Mouse (Mus musculus): Measurements from ENCODE around the gene Map3k6. TPM values are rescaled to one million over a fixed set of nuclear protein-coding genes. Genes with fewer than 3 reads are reported as not detected.

The Map3k6 gene
- total and polyA plus RNA-seq, 3 experiments = 15.7 to 27.3 (median 16.3) TPM

GRCm38 (mm10) chr4:133298516-133299365, 58.1 kb downstream of the Map3k6 start:
- Histone ChIP-seq H3K4me3 (no peak overlapping the region), H3K27ac (0 out of 2 replicates have a peak overlapping the region, but pooled peaks have one; percentile 16), H3K36me3 (ENCODE audit: control insufficient read depth, insufficient read depth, low read length) (no peaks in the 10 kb centered on the region), H3K4me1 (ENCODE audit: control insufficient read depth, insufficient read depth, low read length) (no peaks in the 10 kb centered on the region), H3K27me3 (ENCODE audit: control insufficient read depth, insufficient read depth, low read length) (no peaks in the 10 kb centered on the region), H3K79me2 (replicated peaks; ENCODE audit: control insufficient read depth, insufficient read depth, low read length) (no peaks in the 10 kb centered on the region), H3K9ac (ENCODE audit: low read depth, low read length) (no peak overlapping the region)
- 59% methylated on average over 12 of the region's 12 CpGs for WGBS
- intact Hi-C loops (cut with DNase I) = no loop called here
- no peak for DNase-seq
- 0 out of 2 replicates have a peak, but pooled peaks have one; percentile 13 for TF ChIP-seq EP300 (IDR thresholded peaks at IDR 0.05; ENCODE audit: insufficient read depth, low read depth, low read length)
- no peak for TF ChIP-seq POLR2A (IDR thresholded peaks at IDR 0.05; ENCODE audit: insufficient read depth, low read depth, low read length)
- no peak for TF ChIP-seq CTCF (IDR thresholded peaks at IDR 0.05)

GRCm38 (mm10) chr4:133299701-133300100, 59.1 kb downstream of the Map3k6 start:
- intact Hi-C loops (cut with DNase I) = no loop called here
- Histone ChIP-seq H3K36me3 (ENCODE audit: control insufficient read depth, insufficient read depth, low read length) (no peaks in the 10 kb centered on the region), H3K27me3 (ENCODE audit: control insufficient read depth, insufficient read depth, low read length) (no peaks in the 10 kb centered on the region), H3K9ac (ENCODE audit: low read depth, low read length) (no peak overlapping the region), H3K4me3 (no peak overlapping the region), H3K27ac (no peak overlapping the region), H3K79me2 (replicated peaks; ENCODE audit: control insufficient read depth, insufficient read depth, low read length) (no peaks in the 10 kb centered on the region), H3K4me1 (ENCODE audit: control insufficient read depth, insufficient read depth, low read length) (no peaks in the 10 kb centered on the region)
- no peak for TF ChIP-seq POLR2A (IDR thresholded peaks at IDR 0.05; ENCODE audit: insufficient read depth, low read depth, low read length)
- TF ChIP-seq CTCF (IDR thresholded peaks at IDR 0.05) = no peak
- no peak for TF ChIP-seq EP300 (IDR thresholded peaks at IDR 0.05; ENCODE audit: insufficient read depth, low read depth, low read length)
- WGBS = 65% methylated on average over 5 of the region's 5 CpGs
- DNase-seq = no peak

DNA sequence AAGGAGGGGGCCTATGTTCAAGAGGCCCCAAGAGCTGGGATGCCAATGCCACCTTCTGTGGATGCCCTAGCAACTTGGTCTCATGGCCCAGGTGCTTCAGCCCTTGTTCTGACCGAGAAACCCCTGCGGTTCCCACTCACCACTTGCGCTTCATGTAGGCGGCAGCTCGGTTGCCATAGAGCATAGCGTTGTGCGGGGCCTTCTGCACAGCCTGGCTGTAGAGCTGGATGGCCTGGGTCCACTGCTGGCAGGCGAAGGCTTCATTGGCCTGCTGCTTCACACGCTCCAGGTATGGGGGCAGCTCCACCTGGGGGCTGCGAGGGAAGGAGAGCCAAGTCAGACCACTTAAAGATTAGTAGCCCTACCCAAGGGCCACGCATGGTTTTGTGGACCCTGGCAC, 59.8 kb downstream of the Map3k6 start:
- no peak for DNase-seq

GRCm38 (mm10) chr4:133301802-133302201, 61.2 kb downstream of the Map3k6 start:
- H3K4me1 ChIP-seq (ENCODE audit: control insufficient read depth, insufficient read depth, low read length) = no peaks in the 10 kb centered on the region
- no peak overlapping the region for H3K9ac ChIP-seq (ENCODE audit: low read depth, low read length)
- H3K79me2 ChIP-seq (replicated peaks; ENCODE audit: control insufficient read depth, insufficient read depth, low read length) = no peaks in the 10 kb centered on the region
- peak; percentile 64 to 83 for DNase-seq
- 29% methylated on average over 4 of the region's 4 CpGs for WGBS
- H3K36me3 ChIP-seq (ENCODE audit: control insufficient read depth, insufficient read depth, low read length) = no peaks in the 10 kb centered on the region
- intact Hi-C loops (cut with DNase I) = loop anchor here (1.0 to 2.0 kb wide), 2 partner anchors 69 to 353 kb away; no protein-coding TSS in a partner anchor
- H3K27ac ChIP-seq = no peak overlapping the region
- no peak overlapping the region for H3K4me3 ChIP-seq
- TF ChIP-seq EP300 (IDR thresholded peaks at IDR 0.05; ENCODE audit: insufficient read depth, low read depth, low read length) (no peak), CTCF (IDR thresholded peaks at IDR 0.05) (peak; percentile 99), POLR2A (IDR thresholded peaks at IDR 0.05; ENCODE audit: insufficient read depth, low read depth, low read length) (no peak)
- H3K27me3 ChIP-seq (ENCODE audit: control insufficient read depth, insufficient read depth, low read length) = no peaks in the 10 kb centered on the region

More for the DNA sequence above, 59.8 kb downstream of the Map3k6 start:
- Histone ChIP-seq H3K79me2 (replicated peaks; ENCODE audit: control insufficient read depth, insufficient read depth, low read length) (no peaks in the 10 kb centered on the region), H3K4me3 (no peak overlapping the region), H3K36me3 (ENCODE audit: control insufficient read depth, insufficient read depth, low read length) (no peaks in the 10 kb centered on the region), H3K27me3 (ENCODE audit: control insufficient read depth, insufficient read depth, low read length) (no peaks in the 10 kb centered on the region), H3K4me1 (ENCODE audit: control insufficient read depth, insufficient read depth, low read length) (no peaks in the 10 kb centered on the region), H3K9ac (ENCODE audit: low read depth, low read length) (no peak overlapping the region), H3K27ac (no peak overlapping the region)
- intact Hi-C loops (cut with DNase I) = no loop called here
- TF ChIP-seq CTCF (IDR thresholded peaks at IDR 0.05) = no peak
- no peak for TF ChIP-seq EP300 (IDR thresholded peaks at IDR 0.05; ENCODE audit: insufficient read depth, low read depth, low read length)
- TF ChIP-seq POLR2A (IDR thresholded peaks at IDR 0.05; ENCODE audit: insufficient read depth, low read depth, low read length) = no peak
- WGBS = 95% methylated on average over 11 of the region's 11 CpGs

Small RNA genes lying within 50 kb of the gene (microRNA-seq; reads per million reads assigned to microRNA genes)
- 0 to 0.39 reads per million in 2 experiments for gene Mir7017

Other genes starting within 250 kb of the Map3k6 start
- 10 to 100 TPM; 42.6 to 50.9 TPM for gene Ahdc1, start 229.6 kb upstream of the Map3k6 start, total RNA-seq (2021)
- 19.5 and 21.8 TPM in 2 replicates for gene Ahdc1, start 229.6 kb upstream of the Map3k6 start, polyA plus RNA-seq (2012; rRNA removed)
- gene Wasf2, start 110.3 kb upstream of the Map3k6 start, total RNA-seq (2021) = 10 to 100 TPM; 77.5 to 83.8 TPM
- 34.6 and 39.7 TPM in 2 replicates for gene Wasf2, start 110.3 kb upstream of the Map3k6 start, polyA plus RNA-seq (2012; rRNA removed)
- gene Cd164l2, start 28.7 kb upstream of the Map3k6 start, total RNA-seq (2021) = not detected
- 0.53 and 0.66 TPM in 2 replicates for gene Cd164l2, start 28.7 kb upstream of the Map3k6 start, polyA plus RNA-seq (2012; rRNA removed)
- gene Gpr3, start 28.3 kb upstream of the Map3k6 start, total RNA-seq (2021) = under 1 TPM in 1 of 2 experiments, not detected in 1; 0.11 TPM
- gene Gpr3, start 28.3 kb upstream of the Map3k6 start, polyA plus RNA-seq (2012; rRNA removed) = 0.15 and 0.37 TPM in 2 replicates
- gene Sytl1, start 22.3 kb downstream of the Map3k6 start, total RNA-seq (2021) = under 1 TPM; 0.29 to 0.61 TPM
- 0.53 and 0.80 TPM in 2 replicates for gene Sytl1, start 22.3 kb downstream of the Map3k6 start, polyA plus RNA-seq (2012; rRNA removed)
- gene Tmem222, start 37.0 kb downstream of the Map3k6 start, total RNA-seq (2021) = 10 to 100 TPM; 31.9 to 33.9 TPM
- 48.3 and 72.9 TPM in 2 replicates for gene Tmem222, start 37.0 kb downstream of the Map3k6 start, polyA plus RNA-seq (2012; rRNA removed)
- 10 to 100 TPM; 73.6 to 96.1 TPM for gene Wdtc1, start 112.7 kb downstream of the Map3k6 start, total RNA-seq (2021)
- 61.8 and 65.1 TPM in 2 replicates for gene Wdtc1, start 112.7 kb downstream of the Map3k6 start, polyA plus RNA-seq (2012; rRNA removed)
- gene Slc9a1, start 128.9 kb downstream of the Map3k6 start, total RNA-seq (2021) = 10 to 100 TPM; 17.0 to 17.4 TPM
- 21.4 and 21.5 TPM in 2 replicates for gene Slc9a1, start 128.9 kb downstream of the Map3k6 start, polyA plus RNA-seq (2012; rRNA removed)
- gene Tent5b, start 239.3 kb downstream of the Map3k6 start, total RNA-seq (2021) = 1 to 10 TPM; 2.0 to 2.3 TPM
- 1.4 and 1.9 TPM in 2 replicates for gene Tent5b, start 239.3 kb downstream of the Map3k6 start, polyA plus RNA-seq (2012; rRNA removed)

All from heart, adult 2 months (tissue).